Mouse (Mus musculus) MEL (cell line): ENCODE measurements around the gene Hagh. TPM values are rescaled to one million over a fixed set of nuclear protein-coding genes. Genes with fewer than 3 reads are reported as not detected.

Source experiments
- DNase-seq: peaks from one replicate; pipeline ENCODE4 v3.0.0; 2011; ENCODE audit warnings: low read depth, low spot score
- H3K27ac ChIP-seq: 2 replicates; pipeline ENCODE4 v1.5.1; 2012; ENCODE audit warnings: low read depth, mild to moderate bottlenecking, control low read depth, low read length, moderate library complexity; ENCODE audit not compliant: control insufficient read depth
- H3K27me3 ChIP-seq, 2 experiments: fragments of 150-350 bp in 1 of 2; sonication (generic) in 1 of 2; 2 replicates each; pipeline ENCODE4 v1.6.1; 2012; ENCODE audit warnings: low read length in 2 of 2, mild to moderate bottlenecking in 2 of 2, improper control_type of control experiment in 1 of 2, moderate library complexity in 1 of 2; ENCODE audit not compliant: insufficient read depth in 2 of 2, control insufficient read depth in 1 of 2
- H3K36me3 ChIP-seq, 2 experiments: 2 replicates each; pipeline ENCODE4 v1.6.1; 2012 to 2014; ENCODE audit warnings: low read length in 2 of 2, improper control_type of control experiment in 1 of 2, inconsistent platforms in 1 of 2, mild to moderate bottlenecking in 1 of 2; ENCODE audit not compliant: insufficient read depth in 2 of 2, control insufficient read depth in 1 of 2
- H3K4me1 ChIP-seq, 2 experiments: fragments of 150-350 bp in 1 of 2; sonication (generic) in 1 of 2; 2 replicates each; pipeline ENCODE4 v1.6.1; 2012; ENCODE audit warnings: low read length in 2 of 2, improper control_type of control experiment in 1 of 2, mild to moderate bottlenecking in 1 of 2; ENCODE audit not compliant: insufficient read depth in 2 of 2, control insufficient read depth in 1 of 2
- H3K4me3 ChIP-seq, 2 experiments: fragments of 150-350 bp in 1 of 2; sonication (generic) in 1 of 2; 2 replicates each; pipeline ENCODE4 v1.5.1; 2012; ENCODE audit warnings: low read depth in 2 of 2, low read length in 2 of 2, mild to moderate bottlenecking in 2 of 2, moderate library complexity in 2 of 2, control low read depth in 1 of 2, improper control_type of control experiment in 1 of 2; ENCODE audit not compliant: control insufficient read depth in 1 of 2, insufficient read depth in 1 of 2
- H3K79me2 ChIP-seq: 2 replicates; pipeline ENCODE4 v1.6.1; 2012; ENCODE audit warnings: mild to moderate bottlenecking, low read length, moderate library complexity; ENCODE audit not compliant: control insufficient read depth, poor library complexity, insufficient read depth
- H3K9ac ChIP-seq: 2 replicates; pipeline ENCODE4 v1.6.1; 2012; ENCODE audit warnings: low read depth, mild to moderate bottlenecking, control low read depth, low read length, moderate library complexity; ENCODE audit not compliant: control insufficient read depth, poor library complexity, severe bottlenecking
- H3K9me3 ChIP-seq: fragments of 150-350 bp; sonication (generic); replicated peaks from 2 replicates; pipeline ENCODE4 v1.6.1; 2012; ENCODE audit warnings: mild to moderate bottlenecking, low read length, improper control_type of control experiment, moderate library complexity; ENCODE audit not compliant: insufficient read depth
- BHLHE40 ChIP-seq: IDR thresholded peaks from 2 replicates; pipeline ENCODE4 v1.6.1; 2012; ENCODE audit warnings: low read depth, mild to moderate bottlenecking, inconsistent platforms, low read length, improper control_type of control experiment, borderline replicate concordance
- CHD2 ChIP-seq: IDR thresholded peaks from 2 replicates; pipeline ENCODE4 v1.6.1; 2011; ENCODE audit warnings: low read length, improper control_type of control experiment
- CTCF ChIP-seq, 3 experiments: IDR thresholded peaks in 2 of 3; conservative IDR thresholded peaks in 1 of 3; 2 replicates each; pipeline ENCODE4 v1.5.1; 2011 to 2012; ENCODE audit warnings: low read length in 3 of 3, low read depth in 2 of 3, mild to moderate bottlenecking in 2 of 3, improper control_type of control experiment in 1 of 3, inconsistent platforms in 1 of 3, mixed read lengths in 1 of 3, moderate library complexity in 1 of 3; ENCODE audit not compliant: control insufficient read depth in 1 of 3, insufficient read depth in 1 of 3, poor library complexity in 1 of 3, severe bottlenecking in 1 of 3
- ETS1 ChIP-seq: IDR thresholded peaks from 2 replicates; pipeline ENCODE4 v1.6.1; 2012; ENCODE audit warnings: low read depth, mild to moderate bottlenecking, inconsistent platforms, low read length, improper control_type of control experiment, moderate library complexity
- GATA1 ChIP-seq: IDR thresholded peaks from 2 replicates; pipeline ENCODE4 v1.6.1; 2011; ENCODE audit warnings: low read depth, low read length, improper control_type of control experiment
- JUND ChIP-seq: IDR thresholded peaks from 2 replicates; pipeline ENCODE4 v1.6.1; 2011; ENCODE audit warnings: low read depth, mild to moderate bottlenecking, improper control_type of control experiment, low read length
- KAT2A ChIP-seq: conservative IDR thresholded peaks from 2 replicates; pipeline ENCODE4 v1.6.1; 2012; ENCODE audit warnings: low read depth, low read length, improper control_type of control experiment, inconsistent platforms
- NELFE ChIP-seq: IDR thresholded peaks from 2 replicates; pipeline ENCODE4 v1.6.1; 2011; ENCODE audit warnings: low read depth, low read length, improper control_type of control experiment
- SIN3A ChIP-seq: IDR thresholded peaks from 2 replicates; pipeline ENCODE4 v1.6.1; 2012; ENCODE audit warnings: low read length, improper control_type of control experiment, inconsistent platforms
- TCF12 ChIP-seq: IDR thresholded peaks from 2 replicates; pipeline ENCODE4 v1.6.1; 2014; ENCODE audit warnings: low read depth, mild to moderate bottlenecking, inconsistent platforms, low read length, improper control_type of control experiment, moderate library complexity
- UBTF ChIP-seq: IDR thresholded peaks from 2 replicates; pipeline ENCODE4 v1.6.1; 2012; ENCODE audit warnings: low read depth, mild to moderate bottlenecking, inconsistent platforms, low read length, improper control_type of control experiment, moderate library complexity, borderline replicate concordance; ENCODE audit not compliant: insufficient read depth
- USF1 ChIP-seq: IDR thresholded peaks from 2 replicates; pipeline ENCODE4 v1.6.1; 2014; ENCODE audit warnings: low read depth, mild to moderate bottlenecking, inconsistent platforms, low read length, improper control_type of control experiment, moderate library complexity
- USF2 ChIP-seq, 2 experiments: IDR thresholded peaks; 2 replicates each; pipeline ENCODE4 v1.6.1; 2011 to 2012; ENCODE audit warnings: improper control_type of control experiment in 2 of 2, low read length in 2 of 2, borderline replicate concordance in 1 of 2, inconsistent platforms in 1 of 2, low read depth in 1 of 2, mild to moderate bottlenecking in 1 of 2; ENCODE audit not compliant: insufficient read depth in 1 of 2
- ZKSCAN1 ChIP-seq: IDR thresholded peaks from 2 replicates; pipeline ENCODE4 v1.6.1; 2012; ENCODE audit warnings: low read depth, mild to moderate bottlenecking, inconsistent platforms, low read length, improper control_type of control experiment, moderate library complexity
- polyA plus RNA-seq, 2 experiments: library from polyadenylated mRNA; stranded (reverse) in 1 of 2; unstranded in 1 of 2; fragments of >175 nt in 1 of 2; fragments of >200 nt in 1 of 2; gene quantifications; 2 replicates each; pipeline versions ENCODE4 v1.2.1 to v1.2.4; 2012; ENCODE audit warnings: low replicate concordance in 2 of 2, low read depth in 1 of 2; ENCODE audit not compliant: insufficient read length in 2 of 2, insufficient read depth in 1 of 2, missing spikeins in 1 of 2
- total RNA-seq: library from RNA; depleted of rRNA; stranded (reverse); fragments of 300-350 nt; gene quantifications from 2 replicates; pipeline ENCODE4 v1.2.3, GENCODE M21; 2012

Hagh gene
- total and polyA plus RNA-seq, 3 experiments: 37.5 to 49.6 TPM; not detected in 1

DNA sequence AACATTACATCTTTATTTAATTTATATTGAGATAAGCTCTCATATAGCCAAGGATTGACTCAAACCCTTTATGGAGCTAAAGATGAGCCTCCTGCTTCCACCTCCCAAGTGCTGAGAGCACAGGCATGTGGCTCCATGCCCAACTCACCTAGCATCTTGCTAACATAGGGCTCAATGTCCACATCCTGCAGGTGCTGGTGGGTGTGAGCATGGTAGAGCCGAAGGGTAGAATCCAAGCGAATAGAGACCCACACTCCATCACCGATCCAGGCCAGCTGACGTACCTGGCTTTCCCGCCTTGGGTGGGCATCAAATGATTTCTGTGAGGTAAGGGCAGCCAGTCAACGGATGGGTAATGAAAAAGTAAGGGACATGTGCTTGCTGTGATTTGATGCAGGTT lies 60.1 kb downstream of the Hagh start:
- no peak for DNase-seq
- Histone ChIP-seq H3K27ac (no peak overlapping the region), H3K79me2 (peaks cover 16% of the 10 kb centered on the region), H3K4me3 (no peak overlapping the region), H3K36me3 (peaks cover 0 to 13% of the 10 kb centered on the region in 2 experiments; a peak in 3 of 4 replicates), H3K27me3 (no peaks in the 10 kb centered on the region), H3K9me3 (no peaks in the 10 kb centered on the region), H3K9ac (no peak overlapping the region), H3K4me1 (peaks cover 2 to 18% of the 10 kb centered on the region in 2 experiments; a peak in 3 of 4 replicates)
- TF ChIP-seq ZKSCAN1: no peak
- TF ChIP-seq UBTF: no peak
- TF ChIP-seq GATA1: no peak
- no peak for TF ChIP-seq USF1
- no peak for TF ChIP-seq BHLHE40

GRCm38 (mm10) chr17:24902124-24902523 lies 62.2 kb downstream of the Hagh start:
- Histone ChIP-seq H3K79me2 (0 out of 2 replicates have a peak, but pooled peaks cover under 1% of the 10 kb centered on the region), H3K4me3 (no peak overlapping the region), H3K9me3 (no peaks in the 10 kb centered on the region), H3K27ac (no peak overlapping the region), H3K27me3 (no peaks in the 10 kb centered on the region), H3K36me3 (peaks cover 0 to 11% of the 10 kb centered on the region in 2 experiments), H3K4me1 (peaks cover 2 to 12% of the 10 kb centered on the region in 2 experiments; a peak in 3 of 4 replicates), H3K9ac (no peak overlapping the region)
- TF ChIP-seq USF2 (IDR thresholded peaks at IDR 0.05; ENCODE audit: borderline replicate concordance in 1 of 2, insufficient read depth in 1 of 2, low read depth in 1 of 2, low read length in 2 of 2) (no peak), ETS1 (no peak), ZKSCAN1 (no peak), KAT2A (no peak), JUND (no peak), NELFE (no peak), GATA1 (no peak), SIN3A (no peak), CHD2 (no peak), USF1 (no peak), TCF12 (no peak), CTCF (IDR thresholded peaks at IDR 0.05 in 2 of 3, conservative IDR thresholded peaks at IDR 0.05 in 1 of 3; ENCODE audit: control insufficient read depth in 1 of 3, insufficient read depth in 1 of 3, low read depth in 2 of 3, low read length in 3 of 3, poor library complexity in 1 of 3, severe bottlenecking in 1 of 3) (no peak), UBTF (no peak)
- no peak for DNase-seq
